ENCODE assay signal across 21 mouse cellular contexts in genomic region chr7:139418371-139418770, GRCm38 (mm10). TPM values are rescaled to one million over a fixed set of nuclear protein-coding genes. Genes with fewer than 3 reads are reported as not detected.
DNase-seq lines count a peak whose midpoint lies in the region; ATAC-seq and TF ChIP-seq lines count a peak whose summit lies in the region.
"Had no signal": no experiment of that assay in that cellular context is flagged by ENCODE, and none has a peak within 500 bp of the region (broad histone marks: within the 10 kb centered on the region; RNA-seq: fewer than 3 reads in every experiment).

No protein-coding gene starts in this region.

- no peak overlapping the region for H3K9ac ChIP-seq in liver, adult 2 months (ENCODE audit: low read depth, low read length)
- no peak overlapping the region for H3K9ac ChIP-seq in liver, embryonic 12.5 days
- H3K9ac ChIP-seq in CH12.LX (ENCODE audit: insufficient read depth, low read depth): no peak overlapping the region
- H3K9ac ChIP-seq: embryonic facial prominence, embryonic 13.5 days; embryonic facial prominence, embryonic 15.5 days; forebrain, embryonic 12.5 days had no signal

- no peaks in the 10 kb centered on the region for H3K36me3 ChIP-seq in liver, adult 2 months (ENCODE audit: control insufficient read depth, insufficient read depth, low read length)
- no peaks in the 10 kb centered on the region for H3K36me3 ChIP-seq in liver, embryonic 12.5 days
- H3K36me3 ChIP-seq in CH12.LX (replicated peaks in 1 of 2; ENCODE audit: control insufficient read depth in 1 of 2, insufficient read depth in 1 of 2, low read length in 1 of 2): peaks cover 0 to 3% of the 10 kb centered on the region in 2 experiments
- H3K36me3 ChIP-seq: embryonic facial prominence, embryonic 13.5 days; embryonic facial prominence, embryonic 15.5 days; forebrain, embryonic 10.5 days; forebrain, embryonic 12.5 days had no signal

- H3K4me2 ChIP-seq in liver, embryonic 12.5 days: no peak overlapping the region
- H3K4me2 ChIP-seq in CH12.LX (ENCODE audit: insufficient read depth, low read depth, poor library complexity, severe bottlenecking): no peak overlapping the region
- H3K4me2 ChIP-seq: embryonic facial prominence, embryonic 13.5 days; embryonic facial prominence, embryonic 15.5 days; forebrain, embryonic 12.5 days had no signal

- H3K4me3 ChIP-seq in cerebellum, adult 2 months (replicated peaks; ENCODE audit: insufficient read depth, low read depth, low read length): no peak overlapping the region
- H3K4me3 ChIP-seq in liver, adult 2 months (ENCODE audit: insufficient read depth, low read depth, low read length): no peak overlapping the region
- no peak overlapping the region for H3K4me3 ChIP-seq in liver, embryonic 12.5 days
- no peak overlapping the region for H3K4me3 ChIP-seq in CH12.LX (replicated peaks in 1 of 3; ENCODE audit: low read depth in 2 of 3, low read length in 2 of 3, poor library complexity in 1 of 3)
- H3K4me3 ChIP-seq: embryonic facial prominence, embryonic 13.5 days; embryonic facial prominence, embryonic 15.5 days; erythroblast, embryonic 14.5 days; forebrain, embryonic 10.5 days; forebrain, embryonic 12.5 days had no signal

- in situ Hi-C loops in CH12.LX (cut with MboI; ENCODE audit: low pct_ligation_motif_present, low pct_unique_long_range_greater_than_20kb, low sequenced_read_pairs): no loop called here

- 81% methylated on average over 1 of the region's 1 CpGs for WGBS in cerebellum, adult 2 months
- 100% methylated on average over 1 of the region's 1 CpGs for WGBS in liver, adult 2 months
- WGBS in liver, embryonic 12.5 days (ENCODE audit: insufficient replicate concordance): 75% methylated on average over 1 of the region's 1 CpGs

- H3K27ac ChIP-seq in cerebellum, adult 2 months (ENCODE audit: insufficient read depth, low read length): peak overlapping the region; percentile 20
- no peak overlapping the region for H3K27ac ChIP-seq in liver, adult 2 months (replicated peaks; ENCODE audit: insufficient read depth, low read depth, low read length)
- no peak overlapping the region for H3K27ac ChIP-seq in liver, embryonic 12.5 days
- H3K27ac ChIP-seq in CH12.LX (ENCODE audit: insufficient read depth, low read depth): no peak overlapping the region
- H3K27ac ChIP-seq: embryonic facial prominence, embryonic 13.5 days; embryonic facial prominence, embryonic 15.5 days; forebrain, embryonic 10.5 days; forebrain, embryonic 12.5 days had no signal

- H3K27me3 ChIP-seq in cerebellum, adult 2 months (ENCODE audit: control insufficient read depth, insufficient read depth, low read length): no peaks in the 10 kb centered on the region
- H3K27me3 ChIP-seq in liver, adult 2 months (ENCODE audit: control insufficient read depth, insufficient read depth, low read length): no peaks in the 10 kb centered on the region
- H3K27me3 ChIP-seq in liver, embryonic 12.5 days (replicated peaks): no peaks in the 10 kb centered on the region
- H3K27me3 ChIP-seq in CH12.LX (replicated peaks): no peaks in the 10 kb centered on the region
- H3K27me3 ChIP-seq: embryonic facial prominence, embryonic 13.5 days; embryonic facial prominence, embryonic 15.5 days; forebrain, embryonic 12.5 days had no signal

- H3K79me2 ChIP-seq in liver, adult 2 months (ENCODE audit: control insufficient read depth, insufficient read depth, low read length): peaks cover 46% of the 10 kb centered on the region
- H3K79me2 ChIP-seq in CH12.LX (replicated peaks; ENCODE audit: control insufficient read depth, extremely low read depth, insufficient read depth, poor library complexity, severe bottlenecking): no peaks in the 10 kb centered on the region

- dilution Hi-C loops in CH12.LX (cut with MboI; ENCODE audit: extremely low pct_ligation_motif_present, extremely low pct_unique_long_range_greater_than_20kb, low sequenced_read_pairs): no loop called here

- no peak for ATAC-seq in liver, embryonic 12.5 days
- ATAC-seq: CD4-positive, CD25-positive, alpha-beta regulatory T cell, adult 4 months; forebrain, embryonic 14.5 days; forebrain, embryonic 16.5 days had no signal

- peaks cover 66% of the 10 kb centered on the region for H3K4me1 ChIP-seq in cerebellum, adult 2 months (ENCODE audit: control insufficient read depth, insufficient read depth, low read length)
- peaks cover 9% of the 10 kb centered on the region for H3K4me1 ChIP-seq in liver, adult 2 months (ENCODE audit: control insufficient read depth, insufficient read depth, low read length)
- H3K4me1 ChIP-seq in liver, embryonic 12.5 days: 0 out of 2 replicates have a peak, but pooled peaks cover 6% of the 10 kb centered on the region
- peaks cover 9 to 34% of the 10 kb centered on the region in 2 experiments for H3K4me1 ChIP-seq in CH12.LX (ENCODE audit: control insufficient read depth in 1 of 2, insufficient read depth in 2 of 2)

- H3K9me3 ChIP-seq in liver, embryonic 12.5 days (replicated peaks): no peaks in the 10 kb centered on the region
- no peaks in the 10 kb centered on the region for H3K9me3 ChIP-seq in CH12.LX (replicated peaks; ENCODE audit: low read length)
- H3K9me3 ChIP-seq: embryonic facial prominence, embryonic 13.5 days; embryonic facial prominence, embryonic 15.5 days; forebrain, embryonic 10.5 days; forebrain, embryonic 12.5 days had no signal

- no peak for TF ChIP-seq RAD21 in CH12.LX (IDR thresholded peaks at IDR 0.05; ENCODE audit: low read depth, low read length)

- TF ChIP-seq POLR2A in cerebellum, adult 2 months (IDR thresholded peaks at IDR 0.05; ENCODE audit: borderline replicate concordance, insufficient read depth, low read length): no peak
- no peak for TF ChIP-seq POLR2A in liver, adult 2 months (IDR thresholded peaks at IDR 0.05; ENCODE audit: extremely low read depth, insufficient read depth, low read length)
- TF ChIP-seq POLR2A in CH12.LX (IDR thresholded peaks at IDR 0.05; ENCODE audit: low read depth, low read length): no peak

- no peak for TF ChIP-seq CTCF in cerebellum, adult 2 months (IDR thresholded peaks at IDR 0.05; ENCODE audit: borderline replicate concordance, insufficient read depth, low read depth, low read length)
- no peak for TF ChIP-seq CTCF in liver, adult 2 months (IDR thresholded peaks at IDR 0.05; ENCODE audit: low read depth, low read length)
- TF ChIP-seq CTCF in CH12.LX (conservative IDR thresholded peaks at IDR 0.05 in 1 of 2, IDR thresholded peaks at IDR 0.05 in 1 of 2; ENCODE audit: low read depth in 2 of 2, low read length in 2 of 2): no peak

- DNase-seq in cerebellum, adult 2 months: peak in 1 of 2 experiments; percentile 70
- DNase-seq in cerebellum, adult 9-11 months: no peak
- peak; percentile 57 for DNase-seq in liver, adult 2 months (ENCODE audit: extremely low read depth, low read depth, low spot score)
- DNase-seq in CH12.LX (ENCODE audit: extremely low read depth): no peak
- DNase-seq: adrenal gland, adult 2 months; adrenal gland, postnatal 10 days; adrenal gland, postnatal 25 days; B cell, adult 2 months; cerebellum, adult 11 months; cerebellum, adult 9-10 months; cerebellum, postnatal 14 days; embryo, embryonic 11 days had no signal

- TF ChIP-seq EP300 in CH12.LX (IDR thresholded peaks at IDR 0.05; ENCODE audit: low read length): peak; percentile 58; the same call in 1 of the 2 replicates

TF ChIP-seq in CH12.LX, 34 proteins besides CTCF, POLR2A, EP300 and RAD21:
- peak; percentile 44; the same call in 1 of the 2 replicates for TF ChIP-seq JUN (IDR thresholded peaks at IDR 0.05; ENCODE audit: insufficient read depth, low read depth, low read length)
- TF ChIP-seq POLR2AphosphoS2 (IDR thresholded peaks at IDR 0.05; ENCODE audit: low read depth, low read length): no peak

RNA-seq across cellular contexts. Expression of gene Inpp5a, which starts 29.5 kb away (rescaled TPM):
- 164 and 181 TPM in 2 replicates for polyA plus RNA-seq in cerebellum, adult 2 months (2012; rRNA removed)
- total RNA-seq in liver, adult 2 months (2014; rRNA removed): 8.8 and 10.5 TPM in 2 replicates
- 7.9 and 8.4 TPM in 2 replicates for polyA plus RNA-seq in liver, adult 2 months (2012; rRNA removed)
- 10.1 and 11.0 TPM in 2 replicates for polyA plus RNA-seq in liver, embryonic 12.5 days (2016; fragmentation: Nextera tagmentation; extraction: Ambion mirVana)
- total RNA-seq in CH12.LX (2012; rRNA removed) (2.7 and 3.0 TPM in 2 replicates), CH12.LX (2014; rRNA removed) (1.7 and 1.8 TPM in 2 replicates)
- polyA plus RNA-seq in CH12.LX (2012; ENCODE audit: insufficient read length, low read depth): 5.4 and 6.9 TPM in 2 replicates

Comparison
In these comparisons a context has a peak if more than half of its experiments do, and no peak if none do; other contexts are left out.
1. RNA of gene Inpp5a, which starts 29.5 kb away (polyA plus RNA-seq): 164 to 181 TPM in cerebellum, adult 2 months; 10.1 to 11.0 TPM in liver, embryonic 12.5 days, 7.9 to 8.4 TPM in liver, adult 2 months and 5.4 to 6.9 TPM in CH12.LX; every median in the first group is over 10 times any median in the second.